Mouse (Mus musculus): ENCODE data around the gene Rnf213. TPM values are rescaled to one million over a fixed set of nuclear protein-coding genes. Genes with fewer than 3 reads are reported as not detected.

Gene Rnf213
- total RNA-seq, 2 experiments from 2014 or later = 70.7 to 108 TPM

DNA sequence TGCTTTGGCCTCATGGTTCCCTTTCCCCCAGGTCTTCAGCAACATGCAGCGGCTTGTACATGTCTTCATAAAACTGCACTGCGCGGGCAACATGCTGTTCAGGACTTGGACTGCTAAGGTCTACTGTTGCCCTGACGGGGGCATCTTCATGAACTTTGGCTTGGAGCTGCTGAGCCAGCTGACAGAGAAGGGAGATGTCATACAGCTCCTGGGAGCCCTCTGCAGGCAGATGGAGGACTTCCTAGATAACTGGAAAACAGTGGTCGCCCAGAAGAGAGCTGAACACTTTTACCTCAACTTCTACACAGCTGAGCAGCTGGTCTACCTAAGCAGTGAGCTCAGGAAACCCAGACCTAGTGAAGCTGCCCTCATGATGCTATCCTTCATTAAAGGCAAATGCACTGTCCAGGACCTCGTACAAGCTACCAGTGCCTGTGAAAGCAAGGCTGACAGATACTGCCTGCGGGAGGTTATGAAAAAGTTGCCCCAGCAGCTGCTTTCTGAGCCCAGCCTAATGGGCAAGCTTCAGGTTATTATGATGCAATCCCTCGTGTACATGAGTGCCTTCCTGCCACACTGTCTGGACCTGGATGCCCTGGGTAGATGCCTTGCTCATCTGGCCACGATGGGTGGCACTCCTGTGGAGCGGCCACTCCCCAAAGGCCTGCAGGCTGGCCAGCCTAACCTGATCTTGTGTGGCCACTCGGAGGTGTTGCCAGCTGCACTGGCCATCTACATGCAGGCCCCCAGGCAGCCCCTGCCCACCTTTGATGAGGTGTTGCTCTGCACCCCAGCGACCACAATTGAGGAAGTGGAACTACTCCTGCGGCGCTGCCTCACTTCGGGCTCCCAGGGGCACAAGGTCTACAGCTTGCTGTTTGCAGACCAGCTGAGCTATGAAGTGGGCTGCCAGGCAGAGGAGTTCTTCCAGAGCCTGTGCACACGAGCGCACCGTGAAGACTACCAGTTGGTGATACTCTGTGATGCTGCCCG is 43.3 kb downstream of the Rnf213 start:
- peak; percentile 66 for ATAC-seq (ENCODE audit: poor library complexity, severe bottlenecking)

DNA sequence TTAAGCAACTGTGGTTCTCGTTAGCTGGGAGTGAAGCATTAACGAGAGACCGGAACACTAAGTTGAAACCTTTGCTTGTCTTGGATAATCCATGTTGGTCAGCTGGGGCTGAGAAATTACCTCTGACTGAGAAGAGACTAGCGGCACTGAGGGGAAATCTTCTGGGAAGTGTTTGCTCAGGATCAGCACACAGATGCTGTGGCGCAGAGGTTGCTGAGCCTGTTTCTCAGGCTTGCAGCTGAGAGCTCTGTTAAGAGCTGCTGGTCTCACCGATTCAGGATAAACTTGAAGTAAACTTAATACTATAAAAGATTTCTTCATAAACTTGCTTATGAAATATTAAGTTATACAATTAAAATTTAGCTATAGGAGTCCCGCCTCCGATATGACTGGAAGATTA is 45.9 kb downstream of the Rnf213 start:
- ATAC-seq (ENCODE audit: poor library complexity, severe bottlenecking) = no peak

DNA sequence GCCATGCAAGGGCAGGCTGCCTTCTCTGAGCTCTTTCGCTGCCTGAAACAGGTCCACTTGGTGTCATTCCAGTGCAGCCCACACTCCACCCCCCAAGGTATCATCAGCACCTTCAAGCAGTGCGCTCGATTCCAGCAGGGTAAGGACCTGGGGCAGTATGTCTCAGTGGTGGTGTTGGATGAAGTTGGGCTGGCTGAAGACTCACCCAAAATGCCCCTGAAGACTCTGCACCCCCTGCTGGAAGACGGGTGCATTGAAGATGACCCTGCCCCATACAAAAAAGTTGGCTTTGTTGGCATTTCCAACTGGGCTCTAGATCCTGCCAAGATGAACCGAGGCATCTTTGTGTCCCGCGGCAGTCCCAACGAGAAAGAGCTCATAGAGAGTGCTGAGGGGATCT is 49.3 kb downstream of the Rnf213 start:
- no peak for ATAC-seq (ENCODE audit: poor library complexity, severe bottlenecking)

DNA sequence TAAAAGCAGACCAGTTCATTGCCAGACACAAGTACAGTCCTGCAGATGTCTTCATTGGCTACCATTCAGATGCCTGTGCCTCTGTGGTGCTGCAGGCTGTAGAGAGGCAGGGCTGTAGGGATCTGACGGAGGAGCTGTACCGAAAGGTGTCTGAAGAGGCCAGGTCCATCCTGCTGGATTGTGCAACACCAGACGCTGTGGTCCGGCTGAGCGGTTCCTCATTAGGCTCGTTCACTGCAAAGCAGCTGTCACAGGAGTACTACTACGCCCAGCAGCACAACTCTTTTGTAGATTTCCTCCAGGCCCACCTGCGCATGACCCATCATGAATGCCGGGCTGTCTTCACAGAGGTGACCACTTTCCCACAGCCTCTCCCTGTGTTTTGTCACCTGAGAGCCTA is 50.5 kb downstream of the Rnf213 start:
- ATAC-seq (ENCODE audit: poor library complexity, severe bottlenecking) = peak; percentile 91

DNA sequence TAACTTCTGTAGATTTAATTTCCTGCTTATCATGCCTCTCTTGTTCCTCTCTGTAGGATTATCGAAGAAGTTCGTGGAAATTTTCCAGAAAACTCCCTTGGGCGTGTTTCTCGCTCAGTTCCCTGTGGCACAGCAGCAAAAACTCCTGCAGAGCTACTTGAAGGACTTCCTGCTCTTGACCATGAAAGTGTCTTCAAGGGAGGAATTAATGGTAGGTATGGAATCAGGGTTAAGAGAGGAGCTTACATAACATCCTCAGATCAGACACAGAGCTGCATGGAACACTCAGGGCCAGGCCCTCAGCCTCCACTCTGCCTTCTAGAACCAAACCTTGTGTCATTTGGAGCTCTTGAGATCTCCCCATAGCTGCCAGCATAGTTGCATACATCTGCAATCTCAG is 63.2 kb downstream of the Rnf213 start:
- ATAC-seq (ENCODE audit: poor library complexity, severe bottlenecking) = no peak

DNA sequence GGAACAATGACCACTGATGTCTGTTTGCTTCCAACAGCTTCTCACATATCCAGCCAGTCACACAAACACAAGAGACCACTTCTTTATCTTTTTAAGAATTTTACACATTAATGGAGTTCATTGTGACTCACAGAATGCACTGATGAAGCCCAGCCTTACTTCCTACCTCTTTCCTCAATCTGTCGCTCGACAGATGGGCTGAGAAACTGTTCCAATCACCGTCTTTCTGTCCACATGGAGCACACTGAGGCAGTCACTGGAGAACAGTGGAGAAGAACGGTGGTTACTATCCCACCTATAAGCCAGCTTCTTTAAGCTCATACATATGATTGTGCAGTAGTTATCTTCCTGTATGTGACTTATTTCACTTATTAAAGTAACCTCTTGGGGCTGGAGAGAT is 85.0 kb downstream of the Rnf213 start:
- ATAC-seq (ENCODE audit: poor library complexity, severe bottlenecking) = no peak

DNA sequence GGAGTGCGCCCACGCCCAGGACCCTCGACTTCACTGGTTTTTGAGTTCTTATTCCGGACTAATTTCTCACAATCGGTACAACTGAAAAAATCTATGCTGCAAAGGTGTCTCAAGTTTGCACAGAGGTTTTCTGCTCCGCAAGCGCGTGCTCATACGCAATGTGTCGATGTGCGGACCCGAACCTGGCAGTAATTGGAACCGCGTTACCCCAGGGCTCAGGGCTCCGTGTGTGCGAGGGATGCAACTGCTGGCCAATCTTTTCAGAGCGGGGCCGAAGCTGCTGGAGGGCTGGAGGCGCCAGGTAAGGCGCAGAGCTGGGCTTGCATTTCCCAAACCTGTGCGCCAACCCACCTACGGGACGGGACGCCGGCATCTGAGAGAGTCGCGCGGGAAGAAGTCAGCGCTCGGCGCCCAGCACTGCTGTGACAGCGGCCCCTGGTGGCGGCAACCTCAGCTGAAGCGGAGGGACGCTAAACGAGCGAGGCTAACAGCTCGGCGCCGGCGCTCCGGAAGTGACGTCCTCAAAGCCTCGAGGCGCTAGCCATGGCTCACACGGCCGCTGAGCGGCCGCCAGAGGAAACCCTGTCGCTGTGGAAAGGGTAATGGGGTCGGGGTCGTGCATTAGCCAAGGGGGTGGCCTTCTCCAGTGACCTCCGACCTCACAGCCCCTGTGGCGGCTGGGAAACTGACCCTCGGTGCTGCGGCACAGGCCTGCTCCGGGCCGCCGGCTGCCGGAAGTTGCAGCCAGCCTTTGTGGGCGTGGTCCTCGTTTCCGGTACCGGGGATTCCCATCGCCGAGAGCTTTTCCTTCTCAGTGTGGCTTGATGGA is 98.2 kb downstream of the Rnf213 start, which contains the start of gene Endov:
Gene Endov, plus strand, starts transcription at position 487 of the 829 bp plus-strand sequence.
- ATAC-seq (ENCODE audit: poor library complexity, severe bottlenecking) = peak; percentile 98

DNA sequence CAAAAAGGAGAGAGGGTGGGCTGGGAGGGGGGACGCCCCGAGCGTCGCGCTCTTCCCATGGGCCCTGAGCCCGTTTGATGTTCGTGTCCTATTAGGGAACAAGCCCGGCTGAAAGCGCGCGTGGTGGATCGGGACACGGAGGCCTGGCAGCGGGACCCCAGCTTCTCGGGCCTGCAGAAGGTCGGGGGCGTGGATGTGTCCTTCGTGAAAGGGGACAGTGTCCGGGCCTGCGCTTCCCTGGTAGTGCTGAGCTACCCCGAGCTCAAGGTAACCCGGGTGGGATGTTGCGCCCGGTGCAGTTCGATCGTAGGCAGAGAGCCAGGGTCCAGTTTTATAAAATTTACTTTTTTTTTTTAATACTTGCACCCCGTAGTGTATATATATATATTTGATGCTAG is 98.8 kb downstream of the Rnf213 start:
- ATAC-seq (ENCODE audit: poor library complexity, severe bottlenecking) = no peak

DNA sequence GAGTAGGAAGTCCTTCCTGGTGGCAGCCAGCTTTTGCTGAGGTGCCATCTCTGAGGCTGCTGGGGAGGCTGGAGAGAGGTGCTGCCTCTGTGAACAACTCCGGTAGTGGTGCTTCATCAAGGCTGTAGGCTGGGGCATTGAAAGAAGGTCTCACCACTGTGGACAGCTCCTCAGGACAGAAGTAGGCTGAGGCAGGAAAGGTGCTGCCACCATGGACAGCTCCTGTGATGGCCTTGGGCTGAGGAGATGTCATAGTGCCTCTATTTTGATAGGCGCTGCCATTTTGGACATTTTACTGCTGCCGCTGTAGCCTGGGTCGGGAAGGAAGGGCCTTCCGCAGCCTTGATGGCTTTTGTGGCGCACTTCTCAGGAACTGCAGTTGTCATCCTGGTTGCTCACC is 99.9 kb downstream of the Rnf213 start:
- ATAC-seq (ENCODE audit: poor library complexity, severe bottlenecking) = no peak

DNA sequence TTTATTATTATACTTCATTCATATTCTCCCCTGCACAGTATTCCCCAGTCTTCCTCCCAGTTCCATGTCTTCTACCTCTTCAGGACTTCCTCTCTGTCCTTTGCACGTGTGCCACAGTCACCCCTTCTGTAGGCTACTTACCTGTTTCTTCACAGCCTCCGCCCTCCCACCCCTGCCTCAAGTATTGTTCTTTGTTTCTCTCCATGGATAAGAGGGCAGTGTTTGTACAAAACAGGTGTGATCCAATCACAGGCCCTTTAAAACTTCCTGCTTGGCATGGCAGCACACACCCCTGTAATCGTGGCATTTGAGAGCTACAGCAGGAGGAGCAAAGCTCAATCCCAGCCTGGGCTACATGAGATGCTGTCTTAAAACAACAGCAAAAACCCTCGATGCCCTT is 100.6 kb downstream of the Rnf213 start:
- no peak for ATAC-seq (ENCODE audit: poor library complexity, severe bottlenecking)

DNA sequence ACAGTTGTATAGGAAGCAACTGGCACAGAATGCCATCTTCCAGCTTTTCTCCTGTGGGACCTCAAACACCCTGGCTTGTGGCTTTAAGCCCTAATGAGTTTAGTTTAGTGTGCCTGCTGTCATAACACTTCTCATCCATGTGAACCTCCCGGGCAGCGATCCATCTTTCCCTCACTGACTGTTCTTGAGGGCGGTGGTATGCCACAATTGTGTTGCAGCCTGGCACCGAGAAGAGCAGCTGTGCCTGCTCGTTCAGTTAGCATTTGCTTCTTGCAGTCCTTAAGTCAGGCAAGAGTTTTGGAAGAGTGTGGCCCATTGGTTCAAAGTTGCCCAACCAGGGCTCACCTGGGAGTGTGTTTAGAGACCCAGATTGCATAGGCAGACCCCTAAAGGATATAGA is 103.2 kb downstream of the Rnf213 start:
- ATAC-seq (ENCODE audit: poor library complexity, severe bottlenecking) = no peak

DNA sequence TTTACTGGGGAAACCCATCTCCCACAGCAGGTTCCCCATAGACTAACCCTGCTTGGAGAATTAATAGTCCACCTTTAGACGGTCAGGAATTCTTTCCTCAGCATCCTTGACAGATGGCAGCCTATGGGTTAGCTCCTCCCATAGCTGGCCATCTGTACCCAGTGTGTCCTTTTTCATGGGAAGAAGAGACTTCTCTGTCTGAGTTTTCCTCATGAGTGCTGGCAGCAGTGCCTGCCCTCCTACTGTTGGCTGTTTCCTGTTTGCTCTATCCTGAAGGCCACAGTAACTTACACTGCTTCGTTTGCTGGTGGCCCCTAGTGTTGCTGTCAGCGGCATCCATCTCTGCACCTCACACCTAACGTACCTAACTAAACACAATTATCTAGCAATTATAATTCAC is 104.6 kb downstream of the Rnf213 start:
- ATAC-seq (ENCODE audit: poor library complexity, severe bottlenecking) = no peak

DNA sequence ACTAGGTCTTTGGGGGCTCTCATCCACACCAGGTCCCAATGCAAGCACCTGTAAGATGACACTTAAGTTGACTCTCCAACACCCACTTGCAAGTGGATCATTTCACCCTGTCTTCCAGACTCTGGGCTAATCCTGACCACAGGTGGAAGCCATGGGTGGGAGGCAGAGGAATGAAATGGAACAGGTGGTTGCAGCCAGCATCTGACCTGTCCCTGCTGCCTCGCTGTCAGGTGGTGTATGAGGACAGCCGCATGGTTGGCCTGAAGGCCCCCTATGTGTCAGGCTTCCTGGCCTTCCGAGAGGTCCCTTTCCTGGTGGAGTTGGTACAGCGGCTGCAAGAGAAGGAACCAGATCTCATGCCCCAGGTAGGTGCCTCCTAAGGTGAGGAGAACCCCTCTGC is 106.4 kb downstream of the Rnf213 start:
- no peak for ATAC-seq (ENCODE audit: poor library complexity, severe bottlenecking)

DNA sequence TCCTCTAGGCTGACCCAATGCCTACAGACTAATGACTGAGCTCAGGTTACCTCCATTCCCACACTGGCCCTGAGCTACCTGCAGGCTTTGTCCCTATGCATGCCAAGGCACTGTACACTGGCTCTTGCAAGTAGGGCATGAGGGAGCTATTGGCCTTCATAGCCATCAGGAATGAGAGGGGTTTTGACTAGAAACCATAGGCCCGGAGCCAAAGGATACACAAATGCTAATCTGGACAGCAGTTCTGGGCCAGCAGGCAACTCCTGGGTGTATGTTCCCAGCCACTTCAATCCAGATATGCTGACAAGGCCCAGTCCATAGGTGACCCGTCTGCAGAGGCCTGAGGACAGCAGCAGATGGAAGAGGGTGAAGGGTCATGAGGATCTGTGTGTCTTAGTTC is 107.1 kb downstream of the Rnf213 start:
- ATAC-seq (ENCODE audit: poor library complexity, severe bottlenecking) = no peak

DNA sequence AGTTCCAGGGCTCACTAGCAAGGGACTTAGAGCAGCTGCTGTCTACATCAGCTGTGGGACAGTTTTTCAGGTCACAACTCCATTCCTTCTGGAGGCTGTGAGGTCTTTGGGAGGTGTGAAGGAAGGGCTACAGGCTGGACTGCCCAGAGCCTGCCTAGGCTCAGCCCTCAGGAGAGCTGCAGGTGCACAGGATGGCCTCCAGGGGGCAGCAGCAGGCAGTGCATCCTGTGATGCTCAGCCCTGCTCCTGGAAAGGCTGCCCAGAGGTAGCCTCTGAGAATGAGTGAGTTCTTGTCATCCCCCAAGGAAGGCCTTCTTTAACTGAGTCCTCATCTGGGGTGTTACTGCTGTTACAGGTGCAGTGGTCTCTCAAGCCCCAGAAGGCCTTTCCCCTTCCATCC is 110.8 kb downstream of the Rnf213 start:
- peak; percentile 93 for ATAC-seq (ENCODE audit: poor library complexity, severe bottlenecking)

DNA sequence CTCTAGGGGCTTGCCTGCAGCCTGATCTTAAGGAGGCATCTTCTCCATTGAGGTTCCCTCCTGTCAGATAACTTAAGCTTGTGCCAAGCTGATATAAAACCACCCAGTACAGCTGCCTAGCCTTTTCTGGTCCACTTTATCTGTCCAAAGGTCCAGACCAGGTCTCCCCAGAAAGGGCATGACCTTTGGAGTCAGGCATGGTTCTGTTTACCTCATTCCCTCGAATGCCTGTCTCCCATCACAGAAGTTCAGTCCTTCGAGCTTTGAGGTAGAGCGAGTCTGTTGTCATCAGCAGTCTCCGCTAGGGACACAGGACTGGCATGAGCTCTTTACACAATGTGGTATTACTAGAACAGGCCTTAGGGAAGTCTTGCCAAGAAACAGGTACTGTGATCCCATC is 113.5 kb downstream of the Rnf213 start:
- no peak for ATAC-seq (ENCODE audit: poor library complexity, severe bottlenecking)

DNA sequence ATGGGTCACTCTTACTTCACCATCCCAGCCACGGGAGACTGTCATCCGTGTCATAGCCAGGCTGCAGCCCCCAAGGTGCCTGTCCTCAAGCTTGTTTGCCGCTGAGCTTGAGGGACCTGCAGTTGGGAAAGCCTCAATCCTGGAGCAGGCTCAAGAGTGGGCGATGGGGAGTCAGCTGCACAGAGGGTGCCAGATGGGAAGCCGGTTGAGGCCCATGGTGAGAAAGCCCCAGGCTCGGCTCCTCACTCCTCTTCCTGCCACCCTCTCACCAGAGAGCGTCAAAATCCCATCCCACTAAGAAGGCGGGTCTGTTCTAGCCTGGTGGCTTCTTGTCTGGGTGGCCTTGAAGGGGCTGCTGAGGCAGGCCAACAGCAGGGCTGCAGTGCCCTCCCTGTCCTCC is 114.9 kb downstream of the Rnf213 start:
- ATAC-seq (ENCODE audit: poor library complexity, severe bottlenecking) = no peak

DNA sequence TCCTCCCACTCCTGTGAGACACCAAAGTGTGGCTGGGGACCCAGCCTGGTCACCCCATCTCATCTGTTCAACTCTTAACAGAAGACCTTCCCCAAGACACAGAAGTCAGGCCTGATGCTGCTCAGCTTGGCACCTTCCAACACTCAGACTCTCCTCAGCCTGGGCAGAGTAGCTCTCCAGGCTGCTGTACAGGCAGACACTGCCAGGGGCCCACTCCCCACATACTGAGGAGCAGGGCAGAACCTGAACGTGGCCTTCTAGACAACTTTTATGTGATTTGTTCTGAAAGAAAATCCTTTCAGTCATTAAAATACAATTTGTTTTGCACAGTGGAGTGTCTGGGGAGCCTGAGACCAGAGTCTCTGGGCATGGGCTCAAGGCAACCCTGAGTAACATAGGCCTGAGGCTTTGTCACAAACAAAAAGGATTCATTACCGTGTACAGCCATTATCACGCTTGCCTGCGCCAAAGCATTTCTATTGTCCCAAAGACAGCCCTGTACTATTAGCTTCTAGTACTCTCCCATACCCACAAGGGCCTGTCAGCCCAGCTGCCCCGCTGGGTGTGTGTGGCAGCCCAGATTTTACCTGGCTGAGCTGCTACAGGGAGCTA is 116.4 kb downstream of the Rnf213 start:
- no peak for ATAC-seq (ENCODE audit: poor library complexity, severe bottlenecking)

DNA sequence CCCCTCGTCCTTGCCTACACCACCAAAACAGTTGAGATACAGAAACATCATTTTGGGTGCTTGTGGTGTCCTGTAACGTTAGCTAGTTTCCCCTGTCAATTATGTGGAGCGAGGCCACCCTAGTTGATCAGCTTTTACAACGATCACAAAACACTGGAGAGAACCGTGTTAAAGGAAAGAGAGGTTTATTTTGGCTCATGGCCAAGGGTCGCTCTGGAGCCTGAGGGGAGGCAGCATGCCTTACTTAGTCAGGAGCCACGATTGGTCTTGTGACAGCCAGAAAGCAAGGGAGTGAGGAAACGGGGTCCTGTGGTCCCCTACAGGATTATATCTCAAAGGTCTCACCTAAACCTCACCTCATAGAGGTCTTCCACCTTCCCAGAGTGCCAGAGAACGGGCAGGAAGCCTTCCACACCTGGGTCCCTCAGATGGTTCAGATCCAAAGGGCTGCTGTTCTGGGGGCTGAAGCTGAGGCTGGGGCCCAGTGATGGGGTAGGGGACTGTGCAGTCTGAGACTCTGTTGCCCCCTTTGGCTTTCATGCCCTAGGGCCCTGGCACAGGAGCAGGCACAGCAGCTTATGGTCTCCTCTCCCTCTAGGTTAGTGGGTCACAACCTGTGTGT is 120.2 kb downstream of the Rnf213 start:
- no peak for ATAC-seq (ENCODE audit: poor library complexity, severe bottlenecking)

DNA sequence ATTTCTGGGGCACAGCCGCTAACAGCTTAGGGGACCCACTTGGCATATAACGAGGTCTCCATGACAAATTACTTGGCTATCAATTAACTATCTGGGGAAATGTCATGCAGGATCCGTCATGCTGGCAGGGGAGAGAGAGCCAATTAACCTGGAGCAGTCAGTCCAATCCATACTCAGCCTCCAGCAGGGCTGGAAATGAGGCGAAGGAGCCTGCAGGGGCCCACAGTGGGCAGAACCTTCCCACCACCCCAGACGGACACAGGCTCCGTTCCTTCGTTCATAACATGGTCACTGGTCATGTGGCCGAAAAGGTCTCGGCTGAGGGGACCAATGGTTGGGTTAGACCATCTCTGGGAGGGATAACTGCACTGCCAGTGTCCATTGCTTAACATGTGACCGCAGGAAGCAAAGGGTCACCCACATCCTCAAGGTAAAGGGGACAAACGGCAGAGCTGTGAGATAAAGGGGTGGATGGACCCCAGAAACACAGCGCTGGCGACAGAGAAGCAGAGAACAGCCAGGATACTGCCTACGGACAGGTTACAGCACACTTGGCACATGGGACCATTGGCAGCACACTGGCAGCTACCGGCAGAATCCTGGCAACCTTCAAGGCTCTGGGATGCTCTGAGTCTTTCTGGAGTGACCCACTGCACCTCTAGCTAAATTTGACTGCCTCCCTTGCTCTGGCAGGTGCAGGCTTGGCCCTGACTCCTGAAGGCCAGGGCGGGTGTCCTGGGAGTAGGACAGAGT is 121.4 kb downstream of the Rnf213 start:
- no peak for ATAC-seq (ENCODE audit: poor library complexity, severe bottlenecking)
